Mouse (Mus musculus) embryonic facial prominence, embryonic 14.5 days (tissue): Measurements from ENCODE around the gene Dysf. TPM values are rescaled to one million over a fixed set of nuclear protein-coding genes. Genes with fewer than 3 reads are reported as not detected.

Experiments
- ATAC-seq: fragments of 200-750 bp; cut with Nextera tagmentation; 2 replicates; pipeline ENCODE4 v1.8.0; 2017; ENCODE audit warnings: low read depth, moderate number of reproducible peaks, moderate TSS enrichment
- DNase-seq: peaks from one replicate; pipeline ENCODE4 v3.0.0-alpha.2; 2015; ENCODE audit warnings: low spot score
- H3K27ac ChIP-seq: fragments of 300-500 bp; sonication (generic); replicated peaks from 2 replicates; pipeline ENCODE4 v1.5.1; 2014; ENCODE audit warnings: low read depth, mild to moderate bottlenecking, low read length, moderate library complexity
- H3K27me3 ChIP-seq: fragments of 300-500 bp; sonication (generic); replicated peaks from 2 replicates; pipeline ENCODE4 v1.6.1; 2014; ENCODE audit warnings: low read length; ENCODE audit not compliant: control insufficient read depth, insufficient read depth
- H3K36me3 ChIP-seq: fragments of 300-500 bp; sonication (generic); 2 replicates; pipeline ENCODE4 v1.6.1; 2014; ENCODE audit warnings: low read length, mixed read lengths; ENCODE audit not compliant: control insufficient read depth, insufficient read depth
- H3K4me1 ChIP-seq: fragments of 300-500 bp; sonication (generic); 2 replicates; pipeline ENCODE4 v1.6.1; 2014; ENCODE audit warnings: antibody characterized with exemption, low read length; ENCODE audit not compliant: control insufficient read depth, insufficient read depth
- H3K4me2 ChIP-seq: fragments of 300-500 bp; sonication (generic); 2 replicates; pipeline ENCODE4 v1.6.1; 2014; ENCODE audit warnings: low read depth, mild to moderate bottlenecking, low read length, moderate library complexity, mixed read lengths
- H3K4me3 ChIP-seq: fragments of 300-500 bp; sonication (generic); 2 replicates; pipeline ENCODE4 v1.5.1; 2014; ENCODE audit warnings: low read depth, mild to moderate bottlenecking, low read length
- H3K9ac ChIP-seq: fragments of 300-500 bp; sonication (generic); 2 replicates; pipeline ENCODE4 v1.6.1; 2014; ENCODE audit warnings: low read depth, mild to moderate bottlenecking, low read length, moderate library complexity, mixed read lengths
- H3K9me3 ChIP-seq: fragments of 300-500 bp; sonication (generic); 2 replicates; pipeline ENCODE4 v1.6.1; 2016; ENCODE audit warnings: low read length; ENCODE audit not compliant: control insufficient read depth
- WGBS: fragments of 180-500 bp; shearing (Covaris S2); extraction: QIAGEN DNeasy Blood & Tissue Kit; methylation state at CpG from one replicate; pipeline ENCODE4 v1.1.7; 2014; 5-methylcytosine and 5-hydroxymethylcytosine counted together
- polyA plus RNA-seq: library from polyadenylated mRNA; unstranded; fragments of >200 nt; fragmentation: Nextera tagmentation; extraction: Ambion mirVana; gene quantifications from 2 replicates; pipeline ENCODE4 v1.2.1, GENCODE M21; 2014

Dysf gene
- polyA plus RNA-seq: 14.3 and 17.0 TPM in 2 replicates

- Histone ChIP-seq H3K4me3 (peak within 1 kb of the TSS; percentile 37), H3K27me3 (peaks cover 15% of the 10 kb centered on the region), H3K27ac (no peak within 1 kb of the TSS), H3K9me3 (no peaks in the 10 kb centered on the region), H3K4me1 (peaks cover 25% of the 10 kb centered on the region), H3K36me3 (no peaks in the 10 kb centered on the region), H3K9ac (peak within 1 kb of the TSS; percentile 52), H3K4me2 (peak within 1 kb of the TSS; percentile 79)
- WGBS: under 1% methylated on average over 37 of the region's 41 CpGs
- DNase-seq: peak; percentile 56
- peak; percentile 53; the same call in 1 of the 2 replicates for ATAC-seq
These were observed at the start of gene Dysf for GRCm38 (mm10) chr6:84008363-84009171. Dysf (plus strand) TSS chr6:84008590.

GRCm38 (mm10) chr6:83987642-83988041, 20.7 kb upstream of the Dysf start:
- WGBS: 94% methylated on average over 5 of the region's 5 CpGs
- ATAC-seq: no peak
- Histone ChIP-seq H3K4me3 (no peak overlapping the region), H3K9ac (no peak overlapping the region), H3K4me1 (no peaks in the 10 kb centered on the region), H3K27me3 (no peaks in the 10 kb centered on the region), H3K9me3 (no peaks in the 10 kb centered on the region), H3K27ac (no peak overlapping the region), H3K36me3 (peaks cover 70% of the 10 kb centered on the region), H3K4me2 (no peak overlapping the region)
- DNase-seq: no peak

- DNase-seq (no peak), ATAC-seq (no peak)
- no peak overlapping the region for H3K9ac ChIP-seq
- no peaks in the 10 kb centered on the region for H3K36me3 ChIP-seq
- H3K27me3 ChIP-seq: 0 out of 2 replicates have a peak, but pooled peaks cover under 1% of the 10 kb centered on the region
- no peak overlapping the region for H3K4me2 ChIP-seq
- H3K4me1 ChIP-seq: no peaks in the 10 kb centered on the region
- H3K4me3 ChIP-seq: no peak overlapping the region
- H3K27ac ChIP-seq: no peak overlapping the region
- H3K9me3 ChIP-seq: no peaks in the 10 kb centered on the region
- WGBS: 45% methylated on average over 1 of the region's 1 CpGs
These were observed 5.7 kb upstream of the Dysf start for GRCm38 (mm10) chr6:84002716-84003115.

- Histone ChIP-seq H3K9me3 (no peaks in the 10 kb centered on the region), H3K27me3 (peaks cover 12% of the 10 kb centered on the region), H3K4me1 (peaks cover 11% of the 10 kb centered on the region; the same call in 1 of the 2 replicates), H3K4me2 (no peak overlapping the region), H3K36me3 (no peaks in the 10 kb centered on the region), H3K27ac (no peak overlapping the region), H3K4me3 (no peak overlapping the region), H3K9ac (no peak overlapping the region)
- ATAC-seq (no peak), DNase-seq (no peak)
- WGBS: 83% methylated on average over 4 of the region's 4 CpGs
These were observed 4.1 kb upstream of the Dysf start for GRCm38 (mm10) chr6:84004295-84004694.

- peaks cover 15% of the 10 kb centered on the region for H3K27me3 ChIP-seq
- H3K4me3 ChIP-seq: peak overlapping the region; percentile 37
- no peaks in the 10 kb centered on the region for H3K9me3 ChIP-seq
- peak overlapping the region; percentile 52; the same call in 1 of the 2 replicates for H3K9ac ChIP-seq
- H3K4me2 ChIP-seq: peak overlapping the region; percentile 79
- 26% methylated on average over 8 of the region's 8 CpGs for WGBS
- H3K36me3 ChIP-seq: no peaks in the 10 kb centered on the region
- ATAC-seq: no peak
- peaks cover 25% of the 10 kb centered on the region for H3K4me1 ChIP-seq
- peak; percentile 35 for DNase-seq
- no peak overlapping the region for H3K27ac ChIP-seq
These were observed 932 bp downstream of the Dysf start for GRCm38 (mm10) chr6:84009172-84009872.

GRCm38 (mm10) chr6:84009915-84010302, 1.5 kb downstream of the Dysf start:
- H3K4me3 ChIP-seq: no peak overlapping the region
- peaks cover 15% of the 10 kb centered on the region for H3K27me3 ChIP-seq
- ATAC-seq (no peak; the same call in none of the 2 replicates), DNase-seq (no peak)
- no peak overlapping the region for H3K4me2 ChIP-seq
- peak overlapping the region; percentile 40; the same call in 1 of the 2 replicates for H3K27ac ChIP-seq
- WGBS: 21% methylated on average over 4 of the region's 4 CpGs
- peaks cover 25% of the 10 kb centered on the region for H3K4me1 ChIP-seq
- no peaks in the 10 kb centered on the region for H3K9me3 ChIP-seq
- H3K36me3 ChIP-seq: no peaks in the 10 kb centered on the region
- no peak overlapping the region for H3K9ac ChIP-seq

GRCm38 (mm10) chr6:84010303-84011225, 2.2 kb downstream of the Dysf start:
- no peaks in the 10 kb centered on the region for H3K9me3 ChIP-seq
- H3K4me1 ChIP-seq: peaks cover 25% of the 10 kb centered on the region
- 28% methylated on average over 8 of the region's 8 CpGs for WGBS
- 0 out of 2 replicates have a peak overlapping the region, but pooled peaks have one; percentile 3 for H3K9ac ChIP-seq
- DNase-seq: peak; percentile 52
- ATAC-seq: peak; percentile 60
- no peak overlapping the region for H3K4me3 ChIP-seq
- H3K27ac ChIP-seq: peak overlapping the region; percentile 40
- H3K27me3 ChIP-seq: peaks cover 15% of the 10 kb centered on the region
- no peak overlapping the region for H3K4me2 ChIP-seq
- H3K36me3 ChIP-seq: no peaks in the 10 kb centered on the region
